Mouse (Mus musculus) B cell, adult 62 days (primary cell): ENCODE measurements around the gene Foxn3. TPM values are rescaled to one million over a fixed set of nuclear protein-coding genes. Genes with fewer than 3 reads are reported as not detected.

ENCODE experiments used
- total RNA-seq: library from RNA; stranded (reverse); gene quantifications from 4 replicates; pipeline ENCODE4 v1.2.4, GENCODE M21; 2023

Foxn3 gene
- total RNA-seq = 325 to 405 TPM (median 341 TPM) in 4 replicates

DNA sequence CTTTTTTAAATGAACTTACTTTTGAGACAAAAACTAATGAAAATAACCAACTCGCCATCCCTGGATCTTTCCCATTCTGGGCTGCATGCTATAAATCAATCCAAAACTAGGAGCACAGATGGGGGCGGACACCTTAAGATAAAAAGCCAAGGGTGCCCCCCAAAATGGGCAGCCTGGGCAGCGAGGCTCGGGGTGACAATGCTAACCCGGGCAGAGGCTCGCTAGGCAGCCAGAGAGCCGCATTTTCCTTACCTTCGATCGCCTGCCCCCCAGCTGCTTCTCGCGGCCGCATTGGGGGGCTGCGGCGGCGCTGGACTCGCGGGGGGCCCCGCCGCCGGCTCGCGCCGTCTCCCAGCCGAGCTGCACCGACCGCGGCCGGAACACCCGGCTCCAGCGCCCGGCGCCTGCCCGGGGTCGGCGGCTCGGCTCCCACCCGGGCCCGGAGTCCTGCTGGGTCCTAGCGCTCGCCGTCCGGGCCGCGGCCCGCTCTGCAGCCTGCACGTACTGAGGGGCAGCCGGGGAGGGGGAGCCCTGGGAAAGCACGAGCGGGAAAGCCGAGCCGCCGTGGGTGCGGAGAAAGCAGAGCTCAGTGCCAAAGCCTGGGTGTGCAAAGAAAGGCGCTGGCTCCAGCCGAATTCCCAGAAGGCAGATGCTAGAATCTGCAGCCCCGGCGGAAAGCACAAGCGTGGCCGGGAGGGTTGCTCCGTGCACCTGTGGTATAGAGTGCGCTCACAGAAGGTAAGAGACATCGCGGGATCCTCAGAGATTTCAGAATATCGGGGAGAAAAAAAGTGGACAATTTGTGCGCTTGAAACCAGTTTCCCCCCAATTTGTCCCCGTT lies at the start of gene Foxn3:
Gene Foxn3, minus strand, starts transcription at position 364 of the 841 bp plus-strand sequence.

